Mouse (Mus musculus) olfactory bulb, adult 2 months (tissue): Measurements from ENCODE around the gene Gli3. TPM values are rescaled to one million over a fixed set of nuclear protein-coding genes. Genes with fewer than 3 reads are reported as not detected.

Experiments
- H3K27ac ChIP-seq: fragments of 200-500 bp; 2 replicates; pipeline ENCODE4 v1.5.1; 2012; ENCODE audit warnings: low read depth, low read length; ENCODE audit not compliant: insufficient read depth
- H3K4me1 ChIP-seq: fragments of 200-500 bp; 2 replicates; pipeline ENCODE4 v1.6.1; 2012; ENCODE audit warnings: low read length; ENCODE audit not compliant: control insufficient read depth, insufficient read depth
- H3K4me3 ChIP-seq: fragments of 200-500 bp; 2 replicates; pipeline ENCODE4 v1.5.1; 2012; ENCODE audit warnings: mild to moderate bottlenecking, low read depth, low read length, moderate library complexity; ENCODE audit not compliant: insufficient read depth
- CTCF ChIP-seq: fragments of 200-500 bp; IDR thresholded peaks from 2 replicates; pipeline ENCODE4 v1.5.1; 2012; ENCODE audit warnings: low read depth, mild to moderate bottlenecking, low read length, moderate library complexity; ENCODE audit not compliant: insufficient read depth
- POLR2A ChIP-seq: fragments of 200-500 bp; IDR thresholded peaks from 2 replicates; pipeline ENCODE4 v1.6.1; 2012; ENCODE audit warnings: mild to moderate bottlenecking, low read depth, low read length, moderate library complexity; ENCODE audit not compliant: insufficient read depth
- WGBS: fragments of 180-500 bp; shearing (Covaris S2); methylation state at CpG from one replicate; pipeline ENCODE4 v1.1.7; 2018; 5-methylcytosine and 5-hydroxymethylcytosine counted together
- polyA plus RNA-seq: library from polyadenylated mRNA; stranded (reverse); fragments of >200 nt; gene quantifications from 2 replicates; pipeline ENCODE4 v1.2.4, GENCODE M21; 2012; ENCODE audit warnings: low replicate concordance; ENCODE audit not compliant: missing spikeins, insufficient read depth, insufficient read length

The Gli3 gene
- not detected in 2 replicates for polyA plus RNA-seq

DNA sequence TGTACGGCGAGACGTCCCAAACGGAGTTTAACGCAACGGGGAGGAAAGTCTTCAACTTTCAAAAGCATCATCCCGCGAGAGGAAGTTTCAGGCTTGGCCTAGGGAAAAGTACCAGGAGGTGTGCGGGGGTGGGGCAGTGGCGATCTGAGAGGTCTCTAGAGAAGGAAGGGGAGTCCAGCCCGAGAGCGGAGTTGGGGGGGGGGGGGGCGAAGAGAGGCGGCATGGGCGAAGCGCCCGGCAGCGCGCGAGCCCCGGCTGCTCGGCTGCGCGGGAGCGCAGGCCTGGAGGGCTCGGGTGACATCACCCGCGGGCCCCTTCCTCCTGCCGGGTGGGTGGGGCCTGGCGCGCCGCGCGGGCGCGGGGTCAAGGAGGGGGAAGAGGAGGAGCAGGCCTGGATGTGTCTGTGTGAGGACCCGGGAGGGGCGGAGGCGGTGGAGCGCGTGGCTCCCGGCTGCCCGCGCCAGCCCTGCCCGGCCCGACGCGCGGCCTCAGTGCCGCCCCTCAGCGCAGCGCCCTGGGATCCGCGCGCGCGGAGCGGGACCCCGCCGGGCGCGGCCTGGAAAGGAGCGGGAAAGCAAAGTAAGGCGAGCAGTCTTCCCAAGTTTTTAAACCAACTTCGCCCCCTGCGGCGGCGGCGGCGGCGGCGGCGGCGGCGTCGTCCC is at the start of gene Gli3:
Gene Gli3 (plus strand): TSS at position 406 of the 662 bp plus-strand sequence.
- Histone ChIP-seq H3K4me1 (peaks cover 13% of the 10 kb centered on the region; the same call in 1 of the 2 replicates), H3K4me3 (peak within 1 kb of the TSS; percentile 53), H3K27ac (no peak within 1 kb of the TSS)
- TF ChIP-seq POLR2A, result no peak
- no peak for TF ChIP-seq CTCF
- WGBS, result under 1% methylated on average over 57 of the region's 76 CpGs

DNA sequence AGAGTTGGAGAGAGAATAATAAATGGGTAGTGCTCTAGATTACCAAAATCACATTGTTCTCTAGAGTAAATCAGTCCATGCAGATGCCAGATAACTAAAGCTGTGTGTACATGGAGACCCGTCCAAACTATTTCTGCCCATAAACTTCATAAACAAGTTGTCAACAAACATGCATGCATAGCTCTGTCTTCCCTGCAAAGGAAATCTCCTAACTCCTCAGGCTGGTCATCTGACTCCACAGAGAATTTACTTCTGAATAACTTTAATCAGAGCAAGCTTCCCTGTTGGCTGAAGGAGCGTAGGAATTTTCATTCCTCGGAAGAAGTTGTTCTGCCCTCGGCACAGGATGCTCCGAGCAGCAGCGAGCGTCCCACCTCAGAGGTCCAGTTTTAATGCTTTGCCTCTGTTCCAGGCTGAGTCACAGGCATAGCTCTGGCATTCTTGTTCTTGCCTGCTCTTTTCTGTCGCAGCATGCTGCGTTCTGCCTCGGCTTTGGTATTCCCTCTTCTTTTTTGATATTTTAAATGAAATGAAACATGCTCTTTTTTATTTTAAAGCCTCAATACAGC is 41.8 kb upstream of the Gli3 start:
- WGBS, result 42% methylated on average over 10 of the region's 10 CpGs
- no peak overlapping the region for H3K4me3 ChIP-seq
- H3K27ac ChIP-seq, result no peak overlapping the region
- H3K4me1 ChIP-seq, result 0 out of 2 replicates have a peak, but pooled peaks cover 2% of the 10 kb centered on the region
- no peak for TF ChIP-seq CTCF
- no peak for TF ChIP-seq POLR2A

DNA sequence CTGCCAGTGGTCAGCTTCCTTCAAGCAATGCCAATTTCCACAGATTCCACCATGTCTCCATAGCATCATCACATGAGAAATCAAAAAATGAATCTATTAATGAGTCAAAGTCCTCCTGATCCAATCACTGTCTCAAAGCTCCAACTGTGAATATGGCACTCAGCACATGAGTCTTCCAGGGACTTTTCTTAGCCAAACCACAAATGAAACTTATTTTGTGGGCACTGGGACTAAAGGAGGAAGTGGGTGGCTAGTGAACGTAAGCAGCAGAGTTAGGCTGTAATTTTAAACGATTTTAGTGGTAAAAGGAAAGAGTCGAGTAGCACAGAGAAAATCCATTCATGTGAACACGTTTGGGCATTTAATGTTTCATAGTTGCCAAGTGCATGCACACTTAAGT is 21.0 kb upstream of the Gli3 start:
- no peak for TF ChIP-seq POLR2A
- no peak for TF ChIP-seq CTCF
- WGBS, result 50% methylated on average over 4 of the region's 4 CpGs
- Histone ChIP-seq H3K4me1 (no peaks in the 10 kb centered on the region), H3K4me3 (no peak overlapping the region), H3K27ac (no peak overlapping the region)

DNA sequence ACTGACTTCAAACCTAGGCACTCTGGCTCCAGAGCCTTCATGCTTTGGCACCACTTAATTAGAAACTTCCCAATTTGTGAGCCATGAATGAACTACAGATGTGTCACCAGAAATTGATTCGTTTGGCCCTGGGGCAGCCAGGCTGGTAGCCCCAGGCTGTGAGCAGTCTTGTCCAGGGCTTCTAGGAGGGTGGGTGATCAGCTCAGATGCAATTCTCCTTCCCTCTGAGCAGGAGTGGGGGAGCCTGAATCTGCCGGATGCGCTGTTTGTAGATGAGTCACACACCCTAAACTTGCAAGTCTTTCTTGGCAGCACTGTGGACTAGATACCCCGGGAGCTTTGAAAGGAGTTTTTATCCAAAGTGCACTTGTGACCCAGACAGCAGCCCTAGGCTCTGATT is 18.7 kb upstream of the Gli3 start:
- 25% methylated on average over 4 of the region's 4 CpGs for WGBS
- Histone ChIP-seq H3K4me3 (no peak overlapping the region), H3K27ac (no peak overlapping the region), H3K4me1 (no peaks in the 10 kb centered on the region)
- TF ChIP-seq POLR2A (no peak), CTCF (no peak)

DNA sequence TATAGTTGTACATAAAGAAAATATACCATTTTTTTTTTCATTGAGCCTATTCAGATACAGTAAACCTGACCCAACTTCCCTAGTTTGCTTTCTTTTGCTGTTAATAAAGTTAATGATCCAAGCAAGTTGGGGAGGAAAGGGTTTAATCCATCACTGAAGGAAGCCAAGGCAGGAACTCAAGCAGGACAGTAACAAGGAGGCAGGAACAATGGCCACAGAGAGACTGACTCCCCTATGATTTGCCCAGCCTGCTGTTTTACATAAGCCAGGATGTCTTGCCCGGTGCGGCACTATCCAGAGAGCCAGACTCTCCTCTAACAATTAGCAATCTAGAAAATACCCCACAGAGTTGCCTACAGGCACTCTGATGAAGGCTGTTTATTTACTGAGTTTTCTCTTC is 17.4 kb upstream of the Gli3 start:
- Histone ChIP-seq H3K4me1 (no peaks in the 10 kb centered on the region), H3K27ac (no peak overlapping the region), H3K4me3 (no peak overlapping the region)
- WGBS, result 58% methylated on average over 2 of the region's 2 CpGs
- TF ChIP-seq POLR2A (no peak), CTCF (no peak)

DNA sequence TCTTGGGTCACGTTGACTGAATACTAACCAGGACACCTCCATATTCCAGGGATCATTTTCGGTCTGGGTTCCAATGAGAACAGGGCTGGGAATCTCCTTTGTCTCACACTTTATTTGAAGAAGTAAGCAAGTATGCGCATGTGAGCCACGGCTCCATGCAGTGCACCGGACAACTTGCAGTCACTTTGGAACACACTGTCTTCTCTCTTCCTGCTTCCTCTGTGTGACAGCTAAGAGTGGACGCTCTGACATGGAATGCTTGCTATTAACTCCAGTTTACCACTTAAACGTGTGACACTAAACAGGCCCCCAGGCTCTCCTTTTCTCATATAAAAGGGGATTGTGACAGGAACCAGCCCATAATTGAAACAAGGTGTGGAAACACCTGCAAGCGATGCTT is 17.0 kb upstream of the Gli3 start:
- 88% methylated on average over 8 of the region's 8 CpGs for WGBS
- Histone ChIP-seq H3K4me1 (no peaks in the 10 kb centered on the region), H3K4me3 (no peak overlapping the region), H3K27ac (no peak overlapping the region)
- TF ChIP-seq POLR2A, result no peak
- no peak for TF ChIP-seq CTCF

DNA sequence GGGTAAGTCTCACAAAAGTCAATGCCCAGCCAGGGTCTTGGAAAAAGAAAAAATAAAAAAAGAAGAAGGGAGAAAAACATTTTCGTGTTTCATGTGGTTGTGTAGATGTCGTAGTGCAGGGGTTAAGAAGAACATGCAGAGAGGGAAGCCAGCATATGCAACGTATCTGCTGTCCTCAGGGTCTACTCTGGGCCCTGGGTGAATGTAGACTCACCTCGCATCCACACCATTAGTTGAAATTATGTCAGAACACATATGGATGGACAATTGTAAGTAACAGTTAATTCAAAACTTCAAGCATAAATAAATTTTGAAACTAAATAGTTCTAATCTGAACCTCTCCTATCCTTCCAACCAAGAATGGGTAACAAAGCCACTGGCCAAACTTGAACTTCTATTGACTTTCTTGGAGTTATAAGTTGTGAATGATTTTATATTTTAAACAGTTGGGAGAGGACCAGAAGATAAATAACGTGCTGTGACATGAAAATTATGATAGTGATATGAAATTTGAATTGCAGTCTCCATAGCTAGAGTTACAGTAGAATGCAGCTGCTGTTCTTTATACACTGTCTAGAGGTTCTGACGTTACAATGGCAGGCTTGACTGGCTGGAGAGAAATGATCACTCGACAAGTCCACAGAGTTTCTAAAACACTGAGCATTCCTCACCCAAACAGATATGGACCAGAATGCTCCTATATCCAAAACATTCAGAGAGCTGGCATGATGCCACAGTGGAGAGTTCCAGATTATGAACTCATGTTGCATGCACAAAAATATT is 16.1 kb upstream of the Gli3 start:
- Histone ChIP-seq H3K4me3 (no peak overlapping the region), H3K4me1 (no peaks in the 10 kb centered on the region)
- 91% methylated on average over 7 of the region's 7 CpGs for WGBS

DNA sequence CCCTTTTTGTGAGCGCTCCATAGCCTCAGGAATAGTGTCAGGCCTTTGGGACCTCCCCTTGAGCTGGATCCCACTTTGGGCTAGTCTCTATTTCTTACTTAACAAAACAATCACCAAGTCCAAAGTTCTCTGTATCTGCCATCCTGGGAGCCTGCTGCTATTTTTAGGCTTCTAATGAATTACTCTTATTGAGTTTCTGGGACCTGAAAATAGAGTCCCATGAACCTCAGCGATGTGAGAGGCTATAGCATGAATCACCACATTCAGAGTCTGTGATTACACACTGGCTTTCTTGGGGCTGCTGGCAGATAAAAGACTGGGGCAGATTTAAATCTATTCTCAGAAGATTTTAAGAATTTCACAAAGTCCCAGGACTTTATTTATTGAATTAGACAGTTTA is 12.1 kb upstream of the Gli3 start:
- WGBS, result 41% methylated on average over 2 of the region's 2 CpGs
- TF ChIP-seq CTCF (no peak), POLR2A (no peak)

More for the DNA sequence above, 16.1 kb upstream of the Gli3 start:
- TF ChIP-seq POLR2A (no peak), CTCF (no peak)
- no peak overlapping the region for H3K27ac ChIP-seq

DNA sequence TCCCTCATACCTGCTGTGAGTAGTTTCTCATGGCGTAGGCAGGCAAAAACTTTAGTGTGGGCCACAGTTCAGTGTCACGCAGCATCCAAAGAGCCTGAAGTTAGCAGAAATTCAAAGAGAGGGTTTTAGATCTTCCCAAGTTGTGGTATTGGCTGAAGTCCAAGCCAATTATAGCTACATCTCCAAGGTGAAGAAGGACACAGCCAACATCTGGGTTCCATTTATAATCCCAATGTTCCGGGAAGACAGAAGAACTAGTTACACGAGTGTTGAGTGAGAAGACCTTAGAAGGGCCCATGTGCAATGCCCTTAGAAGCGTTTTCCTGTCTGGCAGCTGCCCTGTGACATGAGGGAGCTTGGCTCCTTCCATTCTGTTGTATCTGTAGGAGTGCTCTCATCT is 5.2 kb upstream of the Gli3 start:
- H3K4me3 ChIP-seq, result no peak overlapping the region
- TF ChIP-seq CTCF, result no peak
- no peak for TF ChIP-seq POLR2A
- H3K27ac ChIP-seq, result no peak overlapping the region
- H3K4me1 ChIP-seq, result 0 out of 2 replicates have a peak, but pooled peaks cover 3% of the 10 kb centered on the region
- WGBS, result 86% methylated on average over 5 of the region's 5 CpGs

More for the DNA sequence above, 12.1 kb upstream of the Gli3 start:
- Histone ChIP-seq H3K4me3 (no peak overlapping the region), H3K27ac (no peak overlapping the region), H3K4me1 (no peaks in the 10 kb centered on the region)
